Mouse (Mus musculus) megakaryocyte, adult 5-6 weeks (primary cell): ENCODE measurements around the gene Slc43a1. TPM values are rescaled to one million over a fixed set of nuclear protein-coding genes. Genes with fewer than 3 reads are reported as not detected.

Source experiments
- ATAC-seq: 2 replicates; pipeline ENCODE4 v1.8.0; 2016; ENCODE audit warnings: mild to moderate bottlenecking, inconsistent platforms; ENCODE audit not compliant: poor library complexity, severe bottlenecking
- total RNA-seq, 2 experiments: library from RNA; stranded (forward) in 1 of 2; stranded (reverse) in 1 of 2; fragments of 153-499, 151-499 nt in 1 of 2; fragments of 221-1000, 200-1000 nt in 1 of 2; gene quantifications; 2 replicates each; pipeline versions ENCODE4 v1.2.3 to v1.2.4; 2015 to 2017

The Slc43a1 gene
- total RNA-seq, 2 experiments from 2014 or later, result 1.6 to 3.7 TPM

- 0 out of 2 replicates have a peak, but pooled peaks have one; percentile 22 for ATAC-seq
Measured at GRCm38 (mm10) chr2:84865616-84866571, 27.2 kb downstream of the Slc43a1 start.

- ATAC-seq, result peak; percentile 65
Measured at GRCm38 (mm10) chr2:84868521-84868943, 29.9 kb downstream of the Slc43a1 start.

GRCm38 (mm10) chr2:84868977-84869376, 30.3 kb downstream of the Slc43a1 start:
- peak; percentile 10; the same call in 1 of the 2 replicates for ATAC-seq

- ATAC-seq, result peak; percentile 35
Measured at GRCm38 (mm10) chr2:84870623-84871160, 32.0 kb downstream of the Slc43a1 start.

- ATAC-seq, result peak; percentile 29
Measured at GRCm38 (mm10) chr2:84872105-84872716, 33.6 kb downstream of the Slc43a1 start.

- ATAC-seq, result no peak
Measured at GRCm38 (mm10) chr2:84875842-84876241, 37.2 kb downstream of the Slc43a1 start.

GRCm38 (mm10) chr2:84880590-84880989, 41.9 kb downstream of the Slc43a1 start:
- ATAC-seq, result no peak

GRCm38 (mm10) chr2:84882606-84883005, 44.0 kb downstream of the Slc43a1 start:
- ATAC-seq, result peak; percentile 80

GRCm38 (mm10) chr2:84883084-84883483, 44.4 kb downstream of the Slc43a1 start:
- 0 out of 2 replicates have a peak, but pooled peaks have one; percentile 1 for ATAC-seq

GRCm38 (mm10) chr2:84883530-84883929, 44.9 kb downstream of the Slc43a1 start:
- ATAC-seq, result no peak

- no peak for ATAC-seq
Measured at GRCm38 (mm10) chr2:84883942-84884341, 45.3 kb downstream of the Slc43a1 start.

- no peak for ATAC-seq
Measured at GRCm38 (mm10) chr2:84884611-84885010, 46.0 kb downstream of the Slc43a1 start.

- no peak for ATAC-seq
Measured at GRCm38 (mm10) chr2:84885084-84886055, 46.7 kb downstream of the Slc43a1 start.

- no peak for ATAC-seq
Measured at GRCm38 (mm10) chr2:84886234-84886731, 47.6 kb downstream of the Slc43a1 start, which contains the start of gene Rtn4rl2. TSS of gene Rtn4rl2 (minus strand) at chr2:84886710.

- ATAC-seq, result no peak
Measured at GRCm38 (mm10) chr2:84886821-84887281, 48.2 kb downstream of the Slc43a1 start.

GRCm38 (mm10) chr2:84887411-84888271, 49.0 kb downstream of the Slc43a1 start:
- ATAC-seq, result peak; percentile 40

- ATAC-seq, result peak; percentile 66
Measured at GRCm38 (mm10) chr2:84888657-84889315, 50.1 kb downstream of the Slc43a1 start.

GRCm38 (mm10) chr2:84889316-84890044, 50.8 kb downstream of the Slc43a1 start:
- ATAC-seq, result no peak
